Comparison of ENCODE assay signal across 12 mouse cellular contexts in genomic region chr11:53252186-53253119, GRCm38 (mm10). TPM values are rescaled to one million over a fixed set of nuclear protein-coding genes. Genes with fewer than 3 reads are reported as not detected.
DNase-seq lines count a peak whose midpoint lies in the region; ATAC-seq and TF ChIP-seq lines count a peak whose summit lies in the region.
"Had no signal": no experiment of that assay in that cellular context is flagged by ENCODE, and none has a peak within 500 bp of the region (broad histone marks: within the 10 kb centered on the region; RNA-seq: fewer than 3 reads in every experiment).

No protein-coding gene starts in this region.

- no peaks in the 10 kb centered on the region for H3K9me3 ChIP-seq in kidney, embryonic 14.5 days (ENCODE audit: control insufficient read depth, low read length)
- no peaks in the 10 kb centered on the region for H3K9me3 ChIP-seq in hindbrain, embryonic 10.5 days
- H3K9me3 ChIP-seq in midbrain, embryonic 12.5 days: no peaks in the 10 kb centered on the region
- H3K9me3 ChIP-seq: limb, embryonic 15.5 days had no signal

- H3K4me2 ChIP-seq in kidney, embryonic 14.5 days (replicated peaks; ENCODE audit: low read depth, low read length): no peak overlapping the region
- H3K4me2 ChIP-seq in midbrain, embryonic 12.5 days (replicated peaks): no peak overlapping the region
- H3K4me2 ChIP-seq: limb, embryonic 15.5 days had no signal

- H3K9ac ChIP-seq in kidney, embryonic 14.5 days (ENCODE audit: low read depth, low read length): no peak overlapping the region
- H3K9ac ChIP-seq in midbrain, embryonic 12.5 days (replicated peaks): no peak overlapping the region
- H3K9ac ChIP-seq in heart, adult 2 months (ENCODE audit: low read depth, low read length): no peak overlapping the region
- H3K9ac ChIP-seq: limb, embryonic 15.5 days had no signal

- no peaks in the 10 kb centered on the region for H3K4me1 ChIP-seq in kidney, embryonic 14.5 days (ENCODE audit: control insufficient read depth, insufficient read depth, low read length)
- H3K4me1 ChIP-seq in hindbrain, embryonic 10.5 days (replicated peaks): peaks cover 31% of the 10 kb centered on the region
- H3K4me1 ChIP-seq in midbrain, embryonic 12.5 days: peaks cover 9% of the 10 kb centered on the region
- no peaks in the 10 kb centered on the region for H3K4me1 ChIP-seq in heart, adult 2 months (ENCODE audit: control insufficient read depth, insufficient read depth, low read length)

- no peak for TF ChIP-seq EP300 in heart, adult 2 months (IDR thresholded peaks at IDR 0.05; ENCODE audit: insufficient read depth, low read depth, low read length)

- peak; percentile 45; the same call in 1 of the 2 replicates for ATAC-seq in kidney, embryonic 14.5 days (ENCODE audit: low FRiP score, low TSS enrichment)
- peak; percentile 58 for ATAC-seq in midbrain, embryonic 12.5 days (ENCODE audit: low FRiP score, low read depth)

- H3K27me3 ChIP-seq in kidney, embryonic 14.5 days (ENCODE audit: control insufficient read depth, insufficient read depth, low read length): no peaks in the 10 kb centered on the region
- no peaks in the 10 kb centered on the region for H3K27me3 ChIP-seq in hindbrain, embryonic 10.5 days (ENCODE audit: insufficient read depth, poor library complexity, severe bottlenecking)
- H3K27me3 ChIP-seq in midbrain, embryonic 12.5 days: no peaks in the 10 kb centered on the region
- no peaks in the 10 kb centered on the region for H3K27me3 ChIP-seq in heart, adult 2 months (ENCODE audit: control insufficient read depth, insufficient read depth, low read length)

- TF ChIP-seq CTCF in heart, adult 2 months (IDR thresholded peaks at IDR 0.05): no peak

- DNase-seq in kidney, adult 8-10 months: no peak
- peak; percentile 71 for DNase-seq in hindbrain, embryonic 10.5 days (ENCODE audit: low spot score)
- DNase-seq in retina, embryonic 14.5 days (ENCODE audit: low spot score): peak; percentile 65
- no peak for DNase-seq in spleen, postnatal 14 days (ENCODE audit: low spot score in 2 of 2)
- DNase-seq in urinary bladder, postnatal 14 days (ENCODE audit: low spot score): no peak
- DNase-seq in heart, adult 2 months: no peak
- DNase-seq: heart, adult 11 months; kidney, postnatal 10 days; thymus, postnatal 25 days had no signal

- intact Hi-C loops in heart, adult 2 months (cut with DNase I): loop anchor here (10.0 kb wide), 1 partner anchor 488 kb away; the partner anchor contains the start of gene Fstl4

- H3K27ac ChIP-seq in kidney, embryonic 14.5 days (ENCODE audit: low read depth, low read length): no peak overlapping the region
- H3K27ac ChIP-seq in hindbrain, embryonic 10.5 days: peak overlapping the region; percentile 73
- peak overlapping the region; percentile 60 for H3K27ac ChIP-seq in midbrain, embryonic 12.5 days (replicated peaks)
- no peak overlapping the region for H3K27ac ChIP-seq in heart, adult 2 months
- H3K27ac ChIP-seq: limb, embryonic 15.5 days had no signal

- no peak overlapping the region for H3K4me3 ChIP-seq in kidney, embryonic 14.5 days (ENCODE audit: low read length)
- no peak overlapping the region for H3K4me3 ChIP-seq in hindbrain, embryonic 10.5 days
- H3K4me3 ChIP-seq in midbrain, embryonic 12.5 days: no peak overlapping the region
- H3K4me3 ChIP-seq in heart, adult 2 months: no peak overlapping the region
- H3K4me3 ChIP-seq: limb, embryonic 15.5 days had no signal

- no peaks in the 10 kb centered on the region for H3K36me3 ChIP-seq in kidney, embryonic 14.5 days (ENCODE audit: control insufficient read depth, insufficient read depth, low read length)
- no peaks in the 10 kb centered on the region for H3K36me3 ChIP-seq in hindbrain, embryonic 10.5 days
- H3K36me3 ChIP-seq in midbrain, embryonic 12.5 days: no peaks in the 10 kb centered on the region
- no peaks in the 10 kb centered on the region for H3K36me3 ChIP-seq in heart, adult 2 months (ENCODE audit: control insufficient read depth, insufficient read depth, low read length)
- H3K36me3 ChIP-seq: limb, embryonic 15.5 days had no signal

- TF ChIP-seq POLR2A in heart, adult 2 months (IDR thresholded peaks at IDR 0.05; ENCODE audit: insufficient read depth, low read depth, low read length): no peak

- WGBS in kidney, embryonic 14.5 days: 89% methylated on average over 12 of the region's 12 CpGs
- 73% methylated on average over 12 of the region's 12 CpGs for WGBS in hindbrain, embryonic 10.5 days
- 74% methylated on average over 12 of the region's 12 CpGs for whole genome bisulfite sequencing in midbrain, embryonic 12.5 days
- WGBS in heart, adult 2 months: 91% methylated on average over 12 of the region's 12 CpGs

- no peaks in the 10 kb centered on the region for H3K79me2 ChIP-seq in heart, adult 2 months (replicated peaks; ENCODE audit: control insufficient read depth, insufficient read depth, low read length)

RNA-seq across cellular contexts. Expression of gene Hspa4, which starts 47.8 kb away (rescaled TPM):
- 78.2 and 110 TPM in 2 replicates for polyA plus RNA-seq in kidney, embryonic 14.5 days (2014; fragmentation: Nextera tagmentation; extraction: Ambion mirVana)
- polyA plus RNA-seq in hindbrain, embryonic 10.5 days (2016; fragmentation: Nextera tagmentation; extraction: Ambion mirVana): 91.2 and 112 TPM in 2 replicates
- 87.6 and 90.6 TPM in 2 replicates for polyA plus RNA-seq in midbrain, embryonic 12.5 days (2016; fragmentation: Nextera tagmentation; extraction: Ambion mirVana)
- total RNA-seq in heart, adult 2 months (2021): 100 to 1,000 TPM; 109 to 126 TPM
- polyA plus RNA-seq in heart, adult 2 months (2012; rRNA removed): 19.2 and 39.7 TPM in 2 replicates

Comparison
In these comparisons a context has a peak if more than half of its experiments do, and no peak if none do; other contexts are left out.
1. H3K27ac ChIP-seq: peak in hindbrain, embryonic 10.5 days (single experiment) and midbrain, embryonic 12.5 days (single experiment); none in kidney, embryonic 14.5 days (single experiment) and heart, adult 2 months (single experiment).
2. DNase-seq: peak in hindbrain, embryonic 10.5 days (single experiment) and retina, embryonic 14.5 days (single experiment); none in kidney, adult 8-10 months (0 of 2), spleen, postnatal 14 days (0 of 2), urinary bladder, postnatal 14 days (single experiment) and heart, adult 2 months (0 of 2).